Mouse (Mus musculus) heart, adult 2 months (tissue): Measurements from ENCODE around the gene P2rx5. TPM values are rescaled to one million over a fixed set of nuclear protein-coding genes. Genes with fewer than 3 reads are reported as not detected.

Experiments used
- DNase-seq, 2 experiments: peaks; one replicate each; pipeline ENCODE4 v3.0.0; 2021
- H3K27ac ChIP-seq: fragments of 200-600 bp; 2 replicates; pipeline ENCODE4 v1.8.1; 2022
- H3K27me3 ChIP-seq: fragments of 200-500 bp; 2 replicates; pipeline ENCODE4 v1.6.1; 2012; ENCODE audit warnings: mild to moderate bottlenecking, low read length, inconsistent platforms, mixed read lengths; ENCODE audit not compliant: control insufficient read depth, insufficient read depth
- H3K36me3 ChIP-seq: fragments of 200-500 bp; 2 replicates; pipeline ENCODE4 v1.6.1; 2012; ENCODE audit warnings: low read length, inconsistent platforms; ENCODE audit not compliant: control insufficient read depth, insufficient read depth
- H3K4me1 ChIP-seq: fragments of 200-500 bp; 2 replicates; pipeline ENCODE4 v1.6.1; 2011; ENCODE audit warnings: low read length; ENCODE audit not compliant: control insufficient read depth, insufficient read depth
- H3K4me3 ChIP-seq: fragments of 200-600 bp; 2 replicates; pipeline ENCODE4 v1.8.1; 2022
- H3K79me2 ChIP-seq: fragments of 200-500 bp; replicated peaks from 2 replicates; pipeline ENCODE4 v1.6.1; 2012; ENCODE audit warnings: mild to moderate bottlenecking, inconsistent platforms, low read length, moderate library complexity, mixed read lengths; ENCODE audit not compliant: control insufficient read depth, insufficient read depth
- H3K9ac ChIP-seq: fragments of 200-500 bp; 2 replicates; pipeline ENCODE4 v1.6.1; 2012; ENCODE audit warnings: low read depth, mild to moderate bottlenecking, control low read depth, inconsistent platforms, low read length, mixed read lengths
- CTCF ChIP-seq: fragments of 200-600 bp; IDR thresholded peaks from 2 replicates; pipeline ENCODE4 v1.8.1; 2022; ENCODE audit warnings: antibody characterized with exemption, mild to moderate bottlenecking, moderate library complexity
- EP300 ChIP-seq: fragments of 200-500 bp; IDR thresholded peaks from 2 replicates; pipeline ENCODE4 v1.6.1; 2011; ENCODE audit warnings: low read depth, low read length, control low read depth; ENCODE audit not compliant: insufficient read depth
- POLR2A ChIP-seq: fragments of 200-500 bp; IDR thresholded peaks from 2 replicates; pipeline ENCODE4 v1.6.1; 2011; ENCODE audit warnings: mild to moderate bottlenecking, low read depth, low read length, control low read depth; ENCODE audit not compliant: insufficient read depth
- WGBS: fragments of 180-500 bp; shearing (Covaris S2); methylation state at CpG from one replicate; pipeline ENCODE4 v1.1.7; 2018; 5-methylcytosine and 5-hydroxymethylcytosine counted together
- intact Hi-C: fragments of 180-260 bp; cut with DNase I; formaldehyde crosslinking; loops from one replicate; pipeline ENCODE4 v1.15.1; 2025
- polyA plus RNA-seq: library from polyadenylated mRNA; depleted of rRNA; stranded (reverse); fragments of >200 nt; gene quantifications from 2 replicates; pipeline ENCODE4 v1.2.3, GENCODE M21; 2012
- total RNA-seq, 2 experiments: library from RNA; stranded (reverse); gene quantifications; 2 replicates each; pipeline ENCODE4 v1.2.3; 2021

The P2rx5 gene
- total and polyA plus RNA-seq, 3 experiments: 11.3 to 14.6 (median 13.1) TPM

DNA sequence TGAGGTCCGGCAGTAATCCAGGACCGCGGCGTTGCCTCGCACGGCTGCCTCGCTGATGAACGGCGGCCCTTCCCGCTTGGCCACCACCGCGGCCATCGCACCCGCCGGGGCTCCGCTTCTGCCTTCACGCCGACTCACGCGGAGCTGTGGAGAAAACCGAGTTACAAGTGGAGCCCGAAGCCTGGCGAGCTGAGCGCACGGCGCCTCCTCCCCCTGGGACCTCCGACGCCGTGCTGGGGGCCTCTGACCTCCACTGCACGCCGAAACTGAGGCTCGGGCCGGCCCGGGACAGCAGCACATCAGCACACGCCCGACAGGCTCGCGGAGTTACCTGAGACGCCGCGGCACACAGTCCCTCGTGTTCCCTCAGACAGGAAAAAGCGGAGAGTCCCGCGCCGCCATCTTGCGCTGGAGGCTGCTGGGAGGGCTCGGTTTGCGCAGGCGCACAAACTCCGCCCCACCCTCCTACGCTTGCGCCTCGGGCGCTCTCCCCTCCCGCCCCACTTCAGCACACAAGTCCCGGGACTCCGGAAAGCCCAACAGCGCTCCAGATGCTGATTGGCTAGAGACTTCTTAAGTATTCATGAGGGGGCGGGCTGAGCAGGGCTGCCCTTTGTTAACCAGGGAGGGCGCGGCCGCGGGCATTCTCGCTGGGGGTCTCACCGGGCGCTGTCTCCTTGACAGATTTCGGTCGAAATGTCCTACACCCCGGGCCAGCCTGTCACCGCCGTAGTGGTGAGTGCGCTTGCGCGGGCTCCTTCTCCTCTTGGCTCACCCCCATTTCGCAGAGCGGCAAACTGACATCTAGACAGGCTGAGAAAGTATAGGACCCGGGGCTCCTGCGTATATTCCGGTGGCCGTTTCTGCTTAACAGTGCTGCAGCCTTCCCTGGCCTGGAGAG, 16.6 kb downstream of the P2rx5 start, which contains the start of the genes Emc6 and Tax1bp3:
TSS of gene Emc6 (minus strand) at position 430 of the 901 bp plus-strand sequence.
TSS of gene Tax1bp3 (plus strand) at position 476 of the 901 bp plus-strand sequence.
- peaks cover 2% of the 10 kb centered on the region for H3K79me2 ChIP-seq
- DNase-seq: peak; percentile 97 to 98
- no peaks in the 10 kb centered on the region for H3K27me3 ChIP-seq
- H3K9ac ChIP-seq: peak within 1 kb of the TSS; percentile 91
- peak within 1 kb of the TSS; percentile 99 for H3K27ac ChIP-seq
- H3K4me1 ChIP-seq: peaks cover 15% of the 10 kb centered on the region
- peak within 1 kb of the TSS; percentile 94 for H3K4me3 ChIP-seq
- H3K36me3 ChIP-seq: peaks cover 9% of the 10 kb centered on the region
- intact Hi-C loops: loop anchor here (1.0 kb wide), 1 partner anchor 39 kb away; the partner anchor contains the start of gene Haspin
- under 1% methylated on average over 81 of the region's 81 CpGs for WGBS
- TF ChIP-seq POLR2A: peak; percentile 74
- TF ChIP-seq CTCF: no peak

- Histone ChIP-seq H3K9ac (peak overlapping the region; percentile 87), H3K27me3 (no peaks in the 10 kb centered on the region), H3K79me2 (peaks cover 2% of the 10 kb centered on the region), H3K36me3 (peaks cover 7% of the 10 kb centered on the region), H3K4me3 (peak overlapping the region; percentile 94), H3K4me1 (peaks cover 10% of the 10 kb centered on the region), H3K27ac (peak overlapping the region; percentile 99)
- DNase-seq: peak; percentile 87 to 88
- intact Hi-C loops: loop anchor here (1.0 kb wide), 1 partner anchor 39 kb away; the partner anchor contains the start of gene Haspin
- WGBS: 2% methylated on average over 28 of the region's 28 CpGs
- TF ChIP-seq CTCF: no peak
- 0 out of 2 replicates have a peak, but pooled peaks have one; percentile 28 for TF ChIP-seq EP300
Observed at GRCm38 (mm10) chr11:73177509-73177875, 17.3 kb downstream of the P2rx5 start.

GRCm38 (mm10) chr11:73177895-73178294, 17.7 kb downstream of the P2rx5 start:
- Histone ChIP-seq H3K4me1 (peaks cover 7% of the 10 kb centered on the region), H3K27me3 (no peaks in the 10 kb centered on the region), H3K36me3 (peaks cover 5% of the 10 kb centered on the region), H3K79me2 (peaks cover 2% of the 10 kb centered on the region), H3K27ac (peak overlapping the region; percentile 99), H3K9ac (peak overlapping the region; percentile 87), H3K4me3 (peak overlapping the region; percentile 94)
- DNase-seq: no peak
- 0% methylated on average over 2 of the region's 2 CpGs for WGBS
- no peak for TF ChIP-seq POLR2A
- TF ChIP-seq CTCF: no peak
- no peak for TF ChIP-seq EP300
- intact Hi-C loops: loop anchor here (1.0 kb wide), 1 partner anchor 40 kb away; the partner anchor contains the start of gene Haspin

DNA sequence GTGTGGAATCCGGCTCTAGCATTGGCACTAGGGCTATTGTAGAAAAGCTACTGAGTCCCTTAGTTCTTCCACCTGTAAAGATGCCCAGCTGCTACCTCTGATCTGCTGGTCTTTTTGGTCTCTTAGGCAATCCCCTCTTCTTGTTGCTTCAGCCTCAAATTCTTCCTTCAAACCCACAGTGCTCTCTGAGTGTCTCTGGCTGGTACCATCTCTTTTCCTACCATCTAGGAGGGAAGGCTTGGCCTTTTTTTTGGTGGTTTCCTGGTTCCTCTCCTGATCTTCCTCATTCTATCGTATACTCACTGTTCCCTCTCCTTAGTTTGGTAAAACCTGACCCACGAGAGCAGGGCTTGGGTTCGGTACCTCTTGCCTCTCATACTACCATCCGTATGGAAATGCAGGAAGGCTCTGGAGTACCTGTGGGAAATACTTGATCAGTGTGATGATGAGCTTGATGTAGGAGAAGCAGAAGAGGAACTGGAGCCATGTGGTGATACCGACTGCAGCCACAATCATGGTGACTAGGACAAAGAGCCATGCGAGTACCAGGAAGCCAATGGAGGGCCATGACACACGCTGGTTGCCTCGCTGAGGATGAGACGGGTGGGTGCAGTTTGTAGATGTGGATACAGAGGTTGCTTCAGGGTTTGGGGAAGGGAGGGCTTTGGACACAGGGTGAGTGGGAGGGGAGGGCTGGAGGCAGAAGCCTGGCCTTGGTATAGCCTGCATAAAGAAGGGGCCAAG, 25.8 kb downstream of the P2rx5 start:
- TF ChIP-seq CTCF (no peak), POLR2A (no peak), EP300 (no peak)
- H3K36me3 ChIP-seq: no peaks in the 10 kb centered on the region
- no peaks in the 10 kb centered on the region for H3K27me3 ChIP-seq
- no peak for DNase-seq
- intact Hi-C loops: no loop called here
- no peak overlapping the region for H3K27ac ChIP-seq
- 86% methylated on average over 10 of the region's 10 CpGs for WGBS
- H3K4me3 ChIP-seq: no peak overlapping the region
- H3K79me2 ChIP-seq: no peaks in the 10 kb centered on the region
- H3K9ac ChIP-seq: no peak overlapping the region
- no peaks in the 10 kb centered on the region for H3K4me1 ChIP-seq

DNA sequence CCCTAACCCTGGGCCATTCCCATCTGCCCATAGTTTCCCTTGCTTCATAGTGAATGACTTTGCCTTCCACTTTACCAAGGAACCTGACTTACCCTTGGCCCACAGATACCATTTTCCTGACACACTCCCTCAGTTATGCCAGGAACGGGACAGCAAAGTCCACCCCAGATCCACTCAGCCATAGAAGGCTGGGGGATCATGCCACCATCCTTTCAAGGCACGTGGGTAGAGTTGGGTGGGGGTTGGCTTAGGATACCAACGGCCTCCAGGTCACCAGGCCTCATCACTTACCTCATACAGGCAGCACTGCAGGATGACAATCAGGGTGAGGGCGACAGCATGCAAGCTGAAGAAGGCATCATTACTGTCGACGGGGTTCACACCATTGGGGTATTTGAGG, 27.0 kb downstream of the P2rx5 start:
- H3K36me3 ChIP-seq: no peaks in the 10 kb centered on the region
- no peaks in the 10 kb centered on the region for H3K79me2 ChIP-seq
- H3K27ac ChIP-seq: no peak overlapping the region
- 86% methylated on average over 6 of the region's 6 CpGs for WGBS
- H3K4me3 ChIP-seq: no peak overlapping the region
- no peak for DNase-seq
- no peaks in the 10 kb centered on the region for H3K4me1 ChIP-seq
- intact Hi-C loops: no loop called here
- no peaks in the 10 kb centered on the region for H3K27me3 ChIP-seq
- TF ChIP-seq EP300 (no peak), CTCF (no peak), POLR2A (no peak)
- no peak overlapping the region for H3K9ac ChIP-seq

DNA sequence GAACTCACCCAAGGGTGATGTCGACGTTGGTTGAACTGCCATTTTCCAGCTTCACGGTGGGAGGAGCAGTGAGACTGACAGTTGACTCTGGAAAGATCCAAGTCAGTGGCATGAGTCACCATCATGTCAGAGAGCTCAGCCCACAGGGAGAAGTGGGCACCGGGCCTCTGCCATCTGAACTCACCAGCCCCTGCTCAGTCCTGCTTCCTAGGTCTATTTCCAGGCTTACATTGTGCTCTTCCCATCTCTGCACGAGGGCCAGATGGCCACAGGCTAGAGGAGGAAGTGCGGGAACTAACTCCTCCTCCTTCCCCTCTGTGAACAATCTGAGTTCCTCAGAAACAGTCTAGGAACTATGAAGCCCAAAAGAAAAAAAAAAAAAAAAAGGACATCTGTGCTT, 32.8 kb downstream of the P2rx5 start:
- no peaks in the 10 kb centered on the region for H3K79me2 ChIP-seq
- WGBS: 54% methylated on average over 6 of the region's 6 CpGs
- peak in 1 of 2 experiments; percentile 40 for DNase-seq
- H3K9ac ChIP-seq: no peak overlapping the region
- H3K4me3 ChIP-seq: no peak overlapping the region
- H3K27ac ChIP-seq: no peak overlapping the region
- intact Hi-C loops: no loop called here
- peaks cover 2% of the 10 kb centered on the region; the same call in 1 of the 2 replicates for H3K4me1 ChIP-seq
- H3K36me3 ChIP-seq: no peaks in the 10 kb centered on the region
- TF ChIP-seq POLR2A (no peak), CTCF (no peak), EP300 (no peak)
- H3K27me3 ChIP-seq: no peaks in the 10 kb centered on the region
